Mouse (Mus musculus): ENCODE data around the gene Tpd52l2. TPM values are rescaled to one million over a fixed set of nuclear protein-coding genes. Genes with fewer than 3 reads are reported as not detected.
A peak's percentile ranks its signal among the peaks of the same experiment; 100 is the strongest.

The Tpd52l2 gene
- total RNA-seq, 2 experiments from 2014 or later = 47.0 to 52.5 TPM

DNA sequence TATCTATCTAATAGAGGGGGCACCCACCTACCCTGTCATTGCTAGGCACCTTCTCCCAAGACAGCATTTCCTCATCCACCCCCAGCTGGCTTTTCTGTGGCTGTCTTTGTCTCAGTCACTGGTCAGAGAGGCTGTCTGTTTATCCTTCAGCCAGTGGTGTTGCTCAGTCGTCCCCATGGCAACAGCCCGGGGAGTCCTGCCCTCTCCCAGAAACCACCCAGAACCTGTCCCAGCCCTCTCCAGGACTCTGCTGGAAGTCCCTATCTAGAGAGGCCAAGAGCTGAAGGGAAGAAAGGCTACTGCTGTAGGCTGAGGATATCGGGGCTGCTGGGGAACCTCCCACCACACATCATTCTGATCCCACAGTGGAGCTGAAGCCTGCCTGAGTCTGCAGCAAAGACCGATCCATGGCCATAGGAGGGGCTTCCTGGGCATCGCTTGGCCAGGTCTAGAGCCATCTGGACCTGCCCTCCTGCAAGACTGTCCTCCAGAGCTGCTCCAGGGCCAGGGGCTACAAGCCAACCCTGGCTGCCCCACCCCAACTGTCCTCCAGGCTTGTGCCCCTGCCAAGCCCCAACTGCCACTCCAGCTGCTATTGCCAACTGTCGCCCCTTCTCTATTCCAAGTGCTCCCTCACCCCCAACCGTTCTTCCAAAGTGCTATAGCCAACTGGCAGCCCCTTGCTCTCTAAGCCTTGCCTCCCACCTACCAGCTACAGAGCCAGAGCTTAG, 33.8 kb upstream of the Tpd52l2 start:
- intact Hi-C loops (cut with DNase I) = loop anchor here (2.0 kb wide), 1 partner anchor 32 kb away; no protein-coding TSS in a partner anchor
- Histone ChIP-seq H3K4me3 (no peak overlapping the region), H3K27ac (no peak overlapping the region)
- TF ChIP-seq CTCF (IDR thresholded peaks at IDR 0.05) = no peak
- DNase-seq = peak; percentile 36

DNA sequence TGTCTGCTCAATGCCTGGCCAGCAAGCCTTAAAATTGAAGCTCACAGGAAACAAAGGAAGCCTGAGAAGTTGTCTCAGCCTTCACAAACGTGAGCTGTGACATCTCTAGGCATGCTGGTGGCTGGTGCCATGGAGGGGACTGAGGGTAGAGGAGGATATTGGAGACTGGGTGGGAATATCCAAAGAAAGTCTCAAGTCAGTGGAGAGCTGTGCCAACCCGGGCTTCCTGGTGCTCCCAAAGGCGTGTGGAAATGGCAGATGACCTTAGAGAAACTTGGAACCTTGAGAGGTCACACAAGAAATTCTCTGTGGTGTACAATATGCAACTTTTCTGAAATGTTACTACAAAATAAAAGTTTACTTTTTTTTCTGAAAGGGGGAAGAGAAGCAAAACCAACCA, 31.5 kb upstream of the Tpd52l2 start:
- TF ChIP-seq CTCF (IDR thresholded peaks at IDR 0.05) = no peak
- DNase-seq = no peak
- intact Hi-C loops (cut with DNase I) = no loop called here

DNA sequence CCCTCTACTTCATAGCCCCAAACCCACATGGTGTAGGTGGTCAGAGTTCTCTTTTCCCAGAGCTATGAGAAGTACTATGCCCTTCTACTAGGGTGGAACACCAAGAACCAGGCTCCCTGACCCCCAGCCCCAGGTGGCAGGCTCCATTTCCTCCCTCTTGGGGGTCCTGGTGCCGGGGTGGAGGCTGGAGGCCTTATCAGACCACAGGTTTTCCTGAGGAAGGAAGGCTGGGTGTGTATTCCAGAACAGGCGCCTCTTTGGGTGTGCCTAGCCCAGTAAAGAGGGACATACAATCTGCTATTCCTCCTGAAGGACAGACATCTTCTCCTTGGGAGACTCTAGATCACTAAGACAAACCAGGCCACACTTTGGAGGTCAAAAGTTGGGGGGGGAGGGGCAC, 26.7 kb upstream of the Tpd52l2 start:
- Histone ChIP-seq H3K27ac (peak overlapping the region; percentile 87), H3K4me3 (no peak overlapping the region)
- intact Hi-C loops (cut with DNase I) = no loop called here
- peak; percentile 33 for DNase-seq
- no peak for TF ChIP-seq CTCF (IDR thresholded peaks at IDR 0.05)

More for the DNA sequence above, 31.5 kb upstream of the Tpd52l2 start:
- Histone ChIP-seq H3K27ac (no peak overlapping the region), H3K4me3 (no peak overlapping the region)

DNA sequence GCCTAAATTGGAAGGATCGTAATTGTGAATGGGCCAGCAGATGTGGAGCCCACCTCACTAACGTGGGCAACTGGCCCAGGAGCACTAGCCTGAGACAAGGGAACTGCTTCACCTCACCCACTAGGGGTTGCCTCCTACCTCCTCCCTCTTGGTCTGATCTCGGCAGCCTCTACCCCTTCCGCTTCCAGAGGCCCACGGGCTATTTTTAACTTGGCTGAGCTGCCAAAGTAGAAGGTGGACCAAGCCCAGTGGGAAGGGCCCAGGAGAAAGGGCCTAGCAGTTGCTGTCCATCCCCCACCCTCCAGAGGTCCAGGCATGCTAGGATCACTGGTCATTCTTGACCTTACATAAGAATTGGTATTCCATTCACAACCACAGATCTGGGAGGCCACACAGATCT, 25.7 kb upstream of the Tpd52l2 start:
- H3K4me3 ChIP-seq = peak overlapping the region; percentile 34; the same call in 1 of the 2 replicates
- H3K27ac ChIP-seq = peak overlapping the region; percentile 87
- peak; percentile 80 for DNase-seq
- peak; percentile 15; the same call in 1 of the 2 replicates for TF ChIP-seq CTCF (IDR thresholded peaks at IDR 0.05)
- intact Hi-C loops (cut with DNase I) = no loop called here

DNA sequence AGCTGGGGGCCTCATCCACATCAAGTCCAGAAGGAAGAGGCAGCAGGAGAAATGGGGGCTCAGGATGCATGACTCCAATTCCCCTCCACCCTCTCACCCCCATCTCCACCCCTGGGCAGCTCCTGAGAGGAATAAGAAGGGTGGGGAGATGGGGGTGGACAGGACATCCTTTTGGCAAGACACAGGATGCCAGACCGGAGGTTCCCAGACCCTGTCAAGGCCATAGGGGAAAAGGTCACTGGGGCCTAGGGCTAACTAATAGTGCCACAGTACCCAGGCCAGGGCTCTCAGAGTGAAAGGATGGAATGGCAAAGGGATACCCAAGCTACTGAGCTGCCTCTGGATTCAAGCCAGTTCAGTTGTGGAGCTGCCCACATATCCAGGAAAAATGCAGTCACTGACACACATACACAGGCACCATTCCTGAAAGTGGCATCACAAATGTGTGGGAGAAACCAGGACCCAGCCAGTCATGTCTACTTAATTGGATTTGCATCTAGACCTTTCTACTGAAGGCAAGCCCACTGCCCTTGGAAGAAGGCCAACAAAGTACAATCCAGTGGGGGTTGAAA, 24.6 kb upstream of the Tpd52l2 start:
- peak overlapping the region; percentile 87 for H3K27ac ChIP-seq
- DNase-seq = peak; percentile 27
- intact Hi-C loops (cut with DNase I) = no loop called here

DNA sequence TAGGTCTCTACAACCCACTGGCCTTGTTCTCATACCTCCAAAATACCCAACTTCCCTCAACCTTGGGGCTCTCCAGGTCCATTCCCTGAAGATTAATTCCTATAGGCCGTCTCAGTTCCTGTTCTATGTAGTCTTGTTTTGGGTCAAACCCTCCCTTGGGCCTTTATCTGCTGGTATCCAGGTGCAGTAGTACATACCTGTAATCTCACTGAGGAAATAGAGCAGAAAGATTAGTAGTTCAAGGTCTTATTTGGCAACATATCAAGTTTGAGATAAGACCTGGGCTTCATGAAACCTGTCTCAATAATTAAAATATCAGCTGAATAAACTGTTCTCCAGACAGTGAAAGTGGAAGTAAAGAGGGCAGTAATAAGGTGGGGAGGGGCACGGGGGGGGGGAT, 13.8 kb upstream of the Tpd52l2 start:
- DNase-seq = no peak
- Histone ChIP-seq H3K4me3 (peak overlapping the region; percentile 61), H3K27ac (peak overlapping the region; percentile 81)
- intact Hi-C loops (cut with DNase I) = no loop called here
- TF ChIP-seq CTCF (IDR thresholded peaks at IDR 0.05) = no peak

More for the DNA sequence above, 24.6 kb upstream of the Tpd52l2 start:
- H3K4me3 ChIP-seq = no peak overlapping the region
- no peak for TF ChIP-seq CTCF (IDR thresholded peaks at IDR 0.05)

DNA sequence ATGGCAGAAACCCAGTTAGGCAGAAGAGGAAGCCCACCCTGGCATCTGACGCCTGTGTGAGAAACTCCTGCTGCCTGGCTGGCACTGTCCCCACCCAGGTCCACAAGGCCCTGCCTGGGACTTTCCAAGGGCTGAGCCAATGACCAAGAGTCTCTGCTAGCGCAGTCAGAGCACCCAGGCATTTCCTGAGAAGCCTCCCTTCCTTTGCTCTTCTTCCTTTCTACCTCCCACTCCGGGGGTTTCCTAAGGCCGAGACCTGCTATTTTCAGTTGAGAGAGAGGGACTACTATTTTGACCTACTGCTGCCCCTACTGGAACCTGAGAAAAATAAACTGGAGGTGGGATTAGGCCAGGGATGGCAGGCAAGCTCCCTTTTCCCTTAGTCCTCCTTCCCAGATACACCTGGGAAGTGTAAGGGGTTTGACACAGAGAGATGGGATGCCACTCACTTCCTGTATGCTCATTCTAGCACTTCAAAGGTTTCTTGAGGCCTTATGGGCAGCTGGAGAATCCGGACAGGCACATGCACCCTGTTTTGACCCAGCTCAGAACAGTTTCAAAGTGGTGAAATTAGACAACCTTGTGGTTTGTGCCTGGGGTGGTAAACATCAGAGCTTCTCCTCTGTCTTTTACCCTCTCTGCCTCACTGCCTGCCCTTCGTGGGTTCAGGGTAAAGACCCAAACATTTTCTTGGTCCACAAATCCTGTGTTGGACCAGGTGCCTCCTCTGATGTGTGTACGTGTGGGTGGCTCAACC, 13.2 kb upstream of the Tpd52l2 start:
- peak overlapping the region; percentile 81 for H3K27ac ChIP-seq
- H3K4me3 ChIP-seq = peak overlapping the region; percentile 61
- intact Hi-C loops (cut with DNase I) = no loop called here

DNA sequence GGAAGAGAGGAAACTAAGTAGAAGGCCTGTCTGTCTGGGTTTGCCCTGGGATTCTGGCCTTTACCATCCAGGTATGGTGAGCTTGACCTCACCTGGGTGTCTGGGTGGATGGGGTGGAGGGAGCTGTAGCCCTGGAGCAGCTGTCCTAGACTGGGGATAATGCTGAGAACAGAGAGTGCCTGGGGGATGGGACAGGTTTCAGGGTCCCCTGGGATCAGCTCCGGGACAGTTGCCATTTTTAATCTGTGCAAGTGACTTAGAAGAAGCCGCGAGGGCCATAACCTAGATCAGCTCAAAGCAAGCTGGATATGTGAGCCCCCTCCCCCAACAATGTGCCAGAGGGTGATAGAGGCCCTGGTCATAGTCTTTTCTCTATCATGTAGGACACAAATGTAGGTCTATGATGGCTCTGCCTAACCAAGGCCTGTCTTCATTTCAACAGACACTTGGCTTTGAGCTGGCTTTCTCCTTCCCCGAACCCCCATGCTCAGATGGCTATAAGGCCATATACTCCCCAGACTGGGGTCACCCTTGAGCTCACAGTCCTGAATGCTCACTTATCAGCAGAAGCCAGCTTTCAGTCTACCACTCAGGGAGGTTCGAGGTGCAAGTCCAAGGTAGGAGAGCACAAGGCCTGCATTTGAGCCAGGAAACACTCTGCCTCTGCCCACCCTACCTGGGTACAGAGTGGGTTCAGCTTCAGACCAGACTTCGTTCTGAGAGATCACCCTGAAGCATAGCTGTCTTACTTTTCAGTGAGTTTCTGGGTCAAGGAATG, 12.3 kb upstream of the Tpd52l2 start:
- no peak for TF ChIP-seq CTCF (IDR thresholded peaks at IDR 0.05)
- H3K27ac ChIP-seq = peak overlapping the region; percentile 81
- DNase-seq = peak; percentile 40
- intact Hi-C loops (cut with DNase I) = no loop called here
- no peak overlapping the region for H3K4me3 ChIP-seq

More for the DNA sequence above, 13.2 kb upstream of the Tpd52l2 start:
- DNase-seq = peak; percentile 58
- peak; percentile 55 for TF ChIP-seq CTCF (IDR thresholded peaks at IDR 0.05)

DNA sequence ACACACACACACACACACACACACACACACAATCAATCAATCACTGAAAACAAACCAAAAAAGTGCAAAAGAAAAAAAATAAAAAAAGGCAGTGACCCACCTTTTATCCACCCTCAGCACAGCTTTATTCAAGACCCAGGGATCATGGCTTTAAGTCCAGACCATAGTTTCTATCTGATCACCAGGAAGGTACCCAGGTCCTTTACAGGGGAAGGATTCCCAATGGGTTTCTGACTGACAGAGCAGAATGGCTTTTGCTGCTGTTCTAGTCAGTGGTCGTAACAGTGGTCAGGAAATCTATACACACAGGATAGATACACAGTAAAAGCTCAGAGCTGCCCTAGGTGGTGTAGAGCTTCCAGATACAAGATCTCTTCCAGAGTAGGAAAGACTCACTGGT, 11.2 kb upstream of the Tpd52l2 start:
- Histone ChIP-seq H3K27ac (no peak overlapping the region), H3K4me3 (no peak overlapping the region)
- no peak for DNase-seq
- intact Hi-C loops (cut with DNase I) = no loop called here
- no peak for TF ChIP-seq CTCF (IDR thresholded peaks at IDR 0.05)

DNA sequence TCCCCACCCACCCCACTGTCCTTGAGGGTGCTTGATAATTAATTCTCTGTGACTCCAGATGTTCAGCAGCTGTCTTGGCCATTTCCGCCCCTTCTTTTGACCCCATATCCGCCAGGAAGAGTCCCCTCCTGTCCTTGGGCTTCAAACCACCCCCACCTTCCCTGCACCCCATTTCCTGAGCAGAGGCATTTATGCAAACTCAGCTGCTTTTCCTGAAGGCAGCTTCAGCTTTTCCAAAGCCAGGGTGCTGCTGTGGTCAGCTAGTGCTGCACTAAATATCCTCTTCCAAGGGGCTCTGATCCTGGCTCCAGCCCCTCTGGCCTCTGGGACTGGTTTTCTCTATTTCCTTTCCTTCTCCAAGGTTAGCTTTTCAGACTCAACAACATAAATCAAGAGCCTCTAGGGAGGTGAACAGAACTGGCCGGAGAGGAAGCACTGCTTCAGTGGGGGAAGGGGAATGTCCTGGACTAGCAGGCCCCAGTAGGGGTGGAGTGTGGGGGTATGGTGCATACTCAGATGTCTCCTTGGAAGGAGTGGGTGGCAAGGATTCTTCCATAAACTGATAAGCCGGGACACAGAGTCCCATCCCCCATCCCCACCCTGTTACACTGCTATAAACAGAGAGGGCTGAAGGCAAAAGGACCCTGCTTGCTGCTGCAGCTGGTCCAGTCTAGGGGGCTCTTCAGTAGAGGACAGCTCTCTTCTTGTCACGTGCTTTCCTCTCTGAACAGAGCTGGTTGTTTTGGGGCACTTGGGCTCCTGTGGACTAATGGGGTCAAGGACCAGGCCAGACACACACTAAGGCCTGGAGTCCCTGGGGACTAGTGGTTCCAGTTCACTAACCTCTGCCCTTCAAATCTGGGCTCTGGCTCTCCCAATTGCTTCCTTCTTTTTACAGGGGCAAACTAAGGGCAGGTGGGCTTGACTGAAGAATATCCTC, 9.3 kb upstream of the Tpd52l2 start:
- TF ChIP-seq CTCF (IDR thresholded peaks at IDR 0.05) = no peak
- H3K4me3 ChIP-seq = peak overlapping the region; percentile 9; the same call in 1 of the 2 replicates
- DNase-seq = peak; percentile 31
- peak overlapping the region; percentile 73 for H3K27ac ChIP-seq
- intact Hi-C loops (cut with DNase I) = no loop called here

DNA sequence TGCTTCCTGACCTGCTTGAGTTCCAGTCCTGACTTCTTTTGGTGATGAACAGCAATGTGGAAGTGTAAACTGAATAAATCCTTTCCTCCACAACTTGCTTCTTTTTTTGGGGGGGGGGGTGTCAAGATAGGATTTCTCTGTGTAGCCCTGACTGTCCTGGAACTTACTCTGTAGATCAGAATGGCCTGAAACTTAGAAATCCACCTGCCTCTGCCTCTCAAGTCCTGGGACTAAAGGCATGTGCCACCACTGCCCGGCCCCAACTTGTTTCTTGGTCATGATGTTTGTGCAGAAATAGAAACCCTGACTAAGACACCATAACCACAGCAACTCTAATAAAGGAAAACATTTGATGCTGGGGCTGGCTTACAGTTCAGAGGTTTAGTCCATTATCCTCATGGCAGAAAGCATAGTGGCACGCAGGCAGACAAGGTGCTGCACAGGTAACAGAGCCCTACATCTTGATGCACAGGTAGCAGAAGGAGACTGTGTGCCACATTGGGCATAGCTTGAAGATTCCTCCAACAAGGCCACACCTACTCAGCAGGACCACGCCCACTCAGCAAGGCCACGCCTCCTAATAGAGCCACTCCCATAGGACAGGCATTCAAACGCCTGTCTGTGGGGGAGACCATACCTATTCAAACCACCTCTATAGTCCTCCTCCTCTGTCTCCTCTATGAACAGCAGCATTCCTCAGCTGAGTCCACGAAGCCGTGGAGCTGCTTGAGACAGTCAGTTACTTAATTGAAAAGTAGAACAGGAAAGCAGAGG, 5.3 kb upstream of the Tpd52l2 start:
- Histone ChIP-seq H3K4me3 (no peak overlapping the region), H3K27ac (no peak overlapping the region)
- intact Hi-C loops (cut with DNase I) = no loop called here
- peak; percentile 31 for DNase-seq
- TF ChIP-seq CTCF (IDR thresholded peaks at IDR 0.05) = no peak

Measured in gastrocnemius, adult 2 months (tissue).